Mouse (Mus musculus): Measurements from ENCODE around the gene Gm8024. TPM values are rescaled to one million over a fixed set of nuclear protein-coding genes. Genes with fewer than 3 reads are reported as not detected.
"Not testable (repeated sequence)": the region's sequence is repeated elsewhere in the genome, so short reads cannot be mapped to it uniquely, and the experiment has no call there.

The Gm8024 gene
- not detected for polyA plus RNA-seq (2017; shearing (Covaris generic))

GRCm38 (mm10) chr14:42524182-42524581, at the start of gene Gm8024:
Gene Gm8024, minus strand, starts transcription at chr14:42524282.
- not testable (repeated sequence) for ATAC-seq

- ATAC-seq, result not testable (repeated sequence)
Measured at GRCm38 (mm10) chr14:42543170-42543701, 19.2 kb upstream of the Gm8024 start.

- not testable (repeated sequence) for ATAC-seq
Measured at GRCm38 (mm10) chr14:42542316-42543169, 18.5 kb upstream of the Gm8024 start.

GRCm38 (mm10) chr14:42502249-42502648, 21.8 kb downstream of the Gm8024 start, which contains the start of gene Gm8020:
Gene Gm8020, minus strand, starts transcription at chr14:42502349.
- ATAC-seq, result not testable (repeated sequence)

Other genes with a start within 250 kb of the Gm8024 start
- not detected for gene Gm9611, start 226.9 kb downstream of the Gm8024 start, polyA plus RNA-seq (2017; shearing (Covaris generic))
- gene Gm7995, start 214.1 kb downstream of the Gm8024 start, polyA plus RNA-seq (2017; shearing (Covaris generic)), result not detected
- not detected for gene Gm8005, start 84.6 kb downstream of the Gm8024 start, polyA plus RNA-seq (2017; shearing (Covaris generic))
- not detected for gene Gm8011, start 60.4 kb downstream of the Gm8024 start, polyA plus RNA-seq (2017; shearing (Covaris generic))
- not detected for gene Gm8020, start 21.9 kb downstream of the Gm8024 start, polyA plus RNA-seq (2017; shearing (Covaris generic))
- not detected for gene Gm17124, start 75.6 kb upstream of the Gm8024 start, polyA plus RNA-seq (2017; shearing (Covaris generic))
- gene Gm3633, start 117.6 kb upstream of the Gm8024 start, polyA plus RNA-seq (2017; shearing (Covaris generic)), result not detected
- not detected for gene Gm10378, start 131.7 kb upstream of the Gm8024 start, polyA plus RNA-seq (2017; shearing (Covaris generic))
- gene Gm3015, start 244.5 kb upstream of the Gm8024 start, polyA plus RNA-seq (2017; shearing (Covaris generic)), result not detected